Mouse (Mus musculus) liver, embryonic 16.5 days (tissue): ENCODE results near the gene Man1c1. TPM values are rescaled to one million over a fixed set of nuclear protein-coding genes. Genes with fewer than 3 reads are reported as not detected.

Experiments
- ATAC-seq: fragments of 200-750 bp; cut with Nextera tagmentation; 2 replicates; pipeline ENCODE4 v1.8.0; 2017; ENCODE audit warnings: low read depth, mild to moderate bottlenecking, moderate number of reproducible peaks, moderate library complexity
- H3K27ac ChIP-seq: fragments of 300-500 bp; sonication (generic); 2 replicates; pipeline ENCODE4 v1.5.1; 2014; ENCODE audit warnings: mild to moderate bottlenecking, low read length
- H3K27me3 ChIP-seq: fragments of 300-500 bp; sonication (generic); 2 replicates; pipeline ENCODE4 v1.6.1; 2014; ENCODE audit warnings: low read depth, low read length, mixed read lengths; ENCODE audit not compliant: control insufficient read depth, insufficient read depth
- H3K36me3 ChIP-seq: fragments of 300-500 bp; sonication (generic); 2 replicates; pipeline ENCODE4 v1.6.1; 2014; ENCODE audit warnings: mild to moderate bottlenecking; ENCODE audit not compliant: control insufficient read depth, insufficient read depth
- H3K4me1 ChIP-seq: fragments of 300-500 bp; sonication (generic); 2 replicates; pipeline ENCODE4 v1.6.1; 2014; ENCODE audit warnings: low read depth, low read length, mixed read lengths; ENCODE audit not compliant: control insufficient read depth
- H3K4me2 ChIP-seq: fragments of 300-500 bp; sonication (generic); 2 replicates; pipeline ENCODE4 v1.6.1; 2014; ENCODE audit warnings: low read depth, low read length, mixed read lengths
- H3K4me3 ChIP-seq: fragments of 300-500 bp; sonication (generic); 2 replicates; pipeline ENCODE4 v1.5.1; 2014; ENCODE audit warnings: low read depth, mild to moderate bottlenecking, low read length
- H3K9ac ChIP-seq: fragments of 300-500 bp; sonication (generic); 2 replicates; pipeline ENCODE4 v1.6.1; 2014; ENCODE audit warnings: low read depth, low read length
- H3K9me3 ChIP-seq: fragments of 300-500 bp; sonication (generic); replicated peaks from 2 replicates; pipeline ENCODE4 v1.6.1; 2016; ENCODE audit warnings: low read length; ENCODE audit not compliant: control insufficient read depth
- WGBS: fragments of 180-500 bp; shearing (Covaris S2); extraction: QIAGEN DNeasy Blood & Tissue Kit; methylation state at CpG from one replicate; pipeline ENCODE4 v1.1.7; 2014; ENCODE audit not compliant: insufficient replicate concordance; 5-methylcytosine and 5-hydroxymethylcytosine counted together
- polyA plus RNA-seq: library from polyadenylated mRNA; unstranded; fragments of >200 nt; fragmentation: Nextera tagmentation; extraction: Ambion mirVana; gene quantifications from 2 replicates; pipeline ENCODE4 v1.2.1, GENCODE M21; 2015

Man1c1 gene
- polyA plus RNA-seq, 1 experiment from 2014 or later = 1.2 TPM

- 31% methylated on average over 8 of the region's 8 CpGs for WGBS
- H3K4me1 ChIP-seq = peaks cover 5% of the 10 kb centered on the region
- ATAC-seq = peak; percentile 59
- H3K4me3 ChIP-seq = no peak overlapping the region
- H3K27ac ChIP-seq = 0 out of 2 replicates have a peak overlapping the region, but pooled peaks have one; percentile 11
- H3K36me3 ChIP-seq = no peaks in the 10 kb centered on the region
- H3K9ac ChIP-seq = no peak overlapping the region
- H3K27me3 ChIP-seq = no peaks in the 10 kb centered on the region
- no peak overlapping the region for H3K4me2 ChIP-seq
- H3K9me3 ChIP-seq = no peaks in the 10 kb centered on the region
Measured at GRCm38 (mm10) chr4:134683892-134684291, 20.2 kb downstream of the Man1c1 start.

DNA sequence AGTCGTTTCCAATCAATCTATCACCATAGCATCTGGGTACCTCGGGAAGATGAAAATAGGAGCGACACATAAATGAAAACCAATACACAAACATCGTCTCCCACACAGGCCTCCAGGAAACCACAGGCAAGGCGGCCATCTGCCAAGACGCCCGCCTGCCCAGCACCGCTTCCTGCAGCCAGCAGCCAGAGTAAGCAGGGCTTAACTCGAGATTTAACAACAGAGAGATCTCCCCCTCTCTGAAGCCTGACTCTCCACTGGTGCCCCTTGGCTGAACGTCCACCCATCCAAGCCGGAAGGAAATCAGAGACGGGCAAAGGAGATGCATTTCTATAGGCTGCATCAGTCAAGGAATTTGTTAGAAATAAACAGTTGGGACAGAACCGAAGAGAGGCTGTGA, 21.1 kb downstream of the Man1c1 start:
- Histone ChIP-seq H3K4me2 (no peak overlapping the region), H3K27ac (no peak overlapping the region)
- ATAC-seq = no peak

GRCm38 (mm10) chr4:134682423-134682822, 21.7 kb downstream of the Man1c1 start:
- Histone ChIP-seq H3K9me3 (no peaks in the 10 kb centered on the region), H3K4me1 (peaks cover 5% of the 10 kb centered on the region), H3K4me3 (no peak overlapping the region), H3K4me2 (no peak overlapping the region), H3K9ac (no peak overlapping the region), H3K27ac (no peak overlapping the region), H3K36me3 (no peaks in the 10 kb centered on the region), H3K27me3 (no peaks in the 10 kb centered on the region)
- 59% methylated on average over 8 of the region's 8 CpGs for WGBS
- no peak for ATAC-seq

More for the DNA sequence above, 21.1 kb downstream of the Man1c1 start:
- no peak overlapping the region for H3K4me3 ChIP-seq
- no peaks in the 10 kb centered on the region for H3K36me3 ChIP-seq
- 12% methylated on average over 13 of the region's 13 CpGs for WGBS
- no peak overlapping the region for H3K9ac ChIP-seq
- H3K4me1 ChIP-seq = peaks cover 5% of the 10 kb centered on the region
- H3K9me3 ChIP-seq = no peaks in the 10 kb centered on the region
- no peaks in the 10 kb centered on the region for H3K27me3 ChIP-seq

DNA sequence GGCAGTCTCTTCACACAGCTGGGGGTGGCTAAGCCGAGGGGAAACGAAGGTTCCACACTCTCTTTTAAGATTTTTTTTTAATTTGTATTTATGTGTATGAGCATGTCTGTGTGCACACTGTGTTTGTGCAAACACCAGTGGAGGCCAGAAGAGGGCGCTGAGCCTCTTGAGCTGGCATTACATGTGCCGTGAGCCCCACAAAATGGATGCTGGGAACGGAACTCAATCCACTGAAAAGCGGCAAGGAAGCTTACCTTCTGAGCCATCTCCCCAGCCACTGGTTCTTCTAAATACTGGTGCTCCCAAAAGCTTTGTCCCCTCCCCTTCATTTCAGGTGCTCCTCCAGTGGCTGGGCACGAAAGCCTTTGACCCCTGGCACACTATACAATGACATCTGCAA, 22.3 kb downstream of the Man1c1 start:
- 73% methylated on average over 7 of the region's 7 CpGs for WGBS
- Histone ChIP-seq H3K4me1 (peaks cover 5% of the 10 kb centered on the region), H3K9ac (no peak overlapping the region), H3K4me2 (no peak overlapping the region), H3K36me3 (no peaks in the 10 kb centered on the region), H3K27me3 (no peaks in the 10 kb centered on the region), H3K4me3 (no peak overlapping the region), H3K9me3 (no peaks in the 10 kb centered on the region), H3K27ac (no peak overlapping the region)
- no peak for ATAC-seq

DNA sequence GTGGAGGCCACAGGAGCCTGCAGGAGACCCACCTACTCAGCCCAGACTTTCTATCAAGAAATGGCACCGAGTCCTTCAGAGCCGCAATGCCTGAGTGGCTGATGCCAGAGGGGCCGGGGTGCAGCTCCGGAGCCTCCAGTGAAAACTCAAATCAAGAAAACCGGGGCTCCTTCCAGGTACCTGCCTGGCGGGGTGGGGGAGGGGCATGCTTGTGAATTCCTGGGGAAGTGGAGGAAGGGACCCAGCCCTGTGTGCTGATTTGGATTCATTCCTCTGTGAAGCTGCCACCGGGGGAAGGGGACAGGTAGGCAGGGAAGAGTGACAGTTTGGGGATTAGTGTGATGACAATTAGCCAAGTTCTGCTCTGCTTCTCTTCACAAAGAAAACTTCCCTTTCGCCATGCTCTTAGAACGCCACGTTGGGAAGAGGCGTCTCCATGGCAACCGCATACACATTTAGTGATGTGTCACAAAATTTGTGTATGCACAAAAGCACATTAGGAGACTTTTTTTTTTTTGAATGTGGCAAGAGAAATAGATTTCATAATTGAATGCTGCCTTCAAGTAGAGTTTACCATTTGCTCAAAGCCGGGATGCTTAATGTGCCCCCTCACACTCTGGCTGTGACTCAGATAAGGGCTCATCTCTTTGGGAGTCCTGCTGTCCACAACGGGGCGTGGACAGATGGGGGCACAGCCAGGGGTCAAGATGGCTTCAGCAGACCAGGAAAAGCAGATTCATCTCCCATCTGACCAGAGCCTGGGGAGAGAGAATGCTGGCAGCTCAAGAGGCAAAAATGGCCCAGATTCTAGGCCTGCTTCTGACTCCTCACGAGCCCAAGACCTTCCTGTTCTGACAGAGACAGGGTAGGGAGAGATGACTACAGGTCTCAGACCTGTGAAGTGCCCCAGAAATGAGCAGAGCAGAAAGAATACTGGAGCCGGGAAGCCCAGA, 26.3 kb downstream of the Man1c1 start:
- 44% methylated on average over 17 of the region's 17 CpGs for WGBS
- no peaks in the 10 kb centered on the region for H3K36me3 ChIP-seq
- no peak overlapping the region for H3K27ac ChIP-seq
- no peak overlapping the region for H3K4me2 ChIP-seq
- no peak overlapping the region for H3K4me3 ChIP-seq
- ATAC-seq = no peak
- H3K27me3 ChIP-seq = no peaks in the 10 kb centered on the region
- no peaks in the 10 kb centered on the region for H3K9me3 ChIP-seq
- H3K9ac ChIP-seq = no peak overlapping the region
- no peaks in the 10 kb centered on the region; the same call in 1 of the 2 replicates for H3K4me1 ChIP-seq

DNA sequence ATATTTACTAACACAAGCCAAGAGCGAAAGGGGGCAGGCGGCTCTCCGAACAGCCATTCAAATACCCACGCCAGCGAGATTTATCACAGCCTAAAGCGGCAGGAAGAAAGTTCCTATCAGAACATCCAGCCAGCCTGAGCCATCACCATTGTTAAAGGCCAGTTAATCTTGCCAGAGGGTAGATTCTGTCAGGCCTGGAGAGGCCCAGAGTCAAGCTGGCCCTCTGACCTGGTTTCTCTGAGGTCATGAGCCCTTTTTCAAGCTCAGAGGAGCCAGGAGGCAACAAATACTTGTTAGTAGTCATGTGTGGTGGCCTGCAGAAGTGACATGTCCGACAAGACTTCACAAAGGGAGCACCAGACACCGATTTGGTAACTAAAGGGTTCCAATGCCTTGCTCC, 28.3 kb downstream of the Man1c1 start:
- Histone ChIP-seq H3K9ac (no peak overlapping the region), H3K27me3 (no peaks in the 10 kb centered on the region), H3K27ac (no peak overlapping the region), H3K4me1 (no peaks in the 10 kb centered on the region), H3K36me3 (no peaks in the 10 kb centered on the region), H3K4me2 (no peak overlapping the region), H3K4me3 (no peak overlapping the region), H3K9me3 (no peaks in the 10 kb centered on the region)
- no peak for ATAC-seq
- 40% methylated on average over 8 of the region's 8 CpGs for WGBS

DNA sequence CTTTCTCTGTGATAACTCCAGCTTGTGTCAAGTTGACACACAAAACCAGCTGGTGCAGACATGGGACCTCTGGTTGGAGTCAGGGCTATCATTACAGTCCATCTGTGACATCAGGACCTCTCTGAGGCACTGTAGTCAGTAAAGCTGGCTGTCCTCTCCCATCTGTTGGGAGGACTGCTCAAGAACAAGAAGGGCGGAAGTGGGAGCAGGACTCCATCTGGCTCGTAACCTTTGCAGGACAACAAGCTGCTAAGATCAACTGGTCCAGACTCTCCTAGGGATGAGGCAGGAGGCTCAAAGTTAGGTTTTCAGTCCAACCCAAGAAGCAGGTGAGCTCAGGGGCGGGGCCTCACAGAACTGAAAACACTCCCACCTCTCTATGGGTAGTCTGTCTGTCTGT, 29.1 kb downstream of the Man1c1 start:
- no peak overlapping the region for H3K9ac ChIP-seq
- no peaks in the 10 kb centered on the region for H3K36me3 ChIP-seq
- H3K27me3 ChIP-seq = no peaks in the 10 kb centered on the region
- H3K4me2 ChIP-seq = no peak overlapping the region
- H3K4me1 ChIP-seq = no peaks in the 10 kb centered on the region
- H3K9me3 ChIP-seq = no peaks in the 10 kb centered on the region
- no peak overlapping the region for H3K4me3 ChIP-seq
- WGBS = 71% methylated on average over 3 of the region's 3 CpGs
- ATAC-seq = no peak
- H3K27ac ChIP-seq = no peak overlapping the region

DNA sequence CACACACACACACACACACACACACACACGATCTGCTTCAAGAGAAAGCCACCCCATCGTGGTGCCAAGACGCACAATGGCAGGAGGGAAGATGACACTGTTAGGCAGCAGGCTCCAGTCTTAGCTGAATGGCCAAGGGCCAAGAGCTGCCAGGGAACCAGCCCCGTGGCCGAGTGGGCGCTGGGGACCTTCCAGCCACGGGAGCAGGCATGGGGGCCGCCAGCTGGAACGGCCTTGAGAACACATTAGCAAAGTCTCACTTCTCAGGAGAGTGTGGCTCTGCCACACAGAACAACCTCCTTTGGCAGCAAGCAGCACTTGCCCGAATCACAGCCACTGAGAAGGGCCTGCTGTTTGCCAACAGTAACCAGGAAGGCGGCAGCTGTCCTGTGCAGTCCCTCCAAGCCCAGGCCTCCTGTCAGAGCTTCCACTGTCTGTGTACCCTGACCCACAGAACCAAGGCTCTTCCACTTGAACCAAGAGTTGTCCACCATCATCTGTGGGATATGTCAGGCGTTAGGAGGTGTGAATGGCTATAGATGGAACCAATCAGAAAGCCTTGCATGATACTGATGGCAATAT, 30.1 kb downstream of the Man1c1 start:
- no peaks in the 10 kb centered on the region for H3K36me3 ChIP-seq
- no peaks in the 10 kb centered on the region for H3K27me3 ChIP-seq
- no peak overlapping the region for H3K27ac ChIP-seq
- no peak overlapping the region for H3K4me3 ChIP-seq
- no peak for ATAC-seq
- H3K4me1 ChIP-seq = no peaks in the 10 kb centered on the region
- 64% methylated on average over 12 of the region's 12 CpGs for WGBS
- H3K4me2 ChIP-seq = no peak overlapping the region
- H3K9me3 ChIP-seq = no peaks in the 10 kb centered on the region
- H3K9ac ChIP-seq = no peak overlapping the region

- H3K27me3 ChIP-seq = no peaks in the 10 kb centered on the region
- no peak overlapping the region for H3K9ac ChIP-seq
- H3K4me3 ChIP-seq = no peak overlapping the region
- WGBS = 70% methylated on average over 8 of the region's 8 CpGs
- H3K36me3 ChIP-seq = no peaks in the 10 kb centered on the region
- no peak overlapping the region for H3K4me2 ChIP-seq
- no peak for ATAC-seq
- H3K27ac ChIP-seq = no peak overlapping the region
- H3K4me1 ChIP-seq = no peaks in the 10 kb centered on the region
- no peaks in the 10 kb centered on the region for H3K9me3 ChIP-seq
Measured at GRCm38 (mm10) chr4:134673151-134673550, 30.9 kb downstream of the Man1c1 start.
